Mouse (Mus musculus) right cerebral cortex, postnatal 10 days (tissue): ENCODE measurements around the gene Rnf39.
A peak's percentile ranks its signal among the peaks of the same experiment; 100 is the strongest.

Source experiments
- DNase-seq, 2 experiments: peaks; one replicate each; pipeline ENCODE4 v3.0.0; 2021; ENCODE audit warnings: low spot score in 2 of 2

Rnf39 gene

DNA sequence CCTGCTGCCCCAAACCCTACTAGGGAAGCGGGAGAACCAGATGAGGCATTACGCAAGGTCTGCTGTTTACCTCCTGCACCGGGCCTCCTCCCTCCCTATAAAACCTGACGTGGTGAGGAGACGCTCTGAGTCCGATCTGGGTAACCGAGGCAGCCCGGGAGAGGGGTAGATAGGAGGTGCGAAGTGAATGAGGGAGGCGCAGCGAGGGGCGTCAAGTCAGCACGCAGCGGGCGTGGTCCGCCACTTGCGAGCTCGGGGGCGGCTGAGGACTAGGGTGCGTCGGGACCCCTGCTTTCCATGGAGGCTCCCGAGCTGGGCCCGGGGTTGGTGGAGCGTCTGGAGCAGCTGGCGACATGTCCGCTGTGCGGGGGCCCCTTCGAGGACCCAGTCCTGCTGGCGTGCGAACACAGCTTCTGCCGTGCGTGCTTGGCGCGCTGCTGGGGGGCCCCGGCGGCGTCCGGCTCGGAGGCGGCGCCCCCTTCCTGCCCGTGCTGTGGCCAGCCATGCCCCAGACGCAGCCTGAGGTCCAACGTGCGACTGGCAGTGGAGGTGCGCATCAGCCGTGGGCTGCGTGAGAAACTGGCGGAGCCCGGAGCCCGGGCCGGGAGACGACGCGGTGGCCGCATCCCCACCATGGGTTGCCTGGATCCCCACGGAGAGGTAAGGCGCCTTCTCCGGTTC, at the start of gene Rnf39:
TSS of gene Rnf39 (plus strand) at position 128 of the 681 bp plus-strand sequence.
- DNase-seq, result peak in 1 of 2 experiments; percentile 32

DNA sequence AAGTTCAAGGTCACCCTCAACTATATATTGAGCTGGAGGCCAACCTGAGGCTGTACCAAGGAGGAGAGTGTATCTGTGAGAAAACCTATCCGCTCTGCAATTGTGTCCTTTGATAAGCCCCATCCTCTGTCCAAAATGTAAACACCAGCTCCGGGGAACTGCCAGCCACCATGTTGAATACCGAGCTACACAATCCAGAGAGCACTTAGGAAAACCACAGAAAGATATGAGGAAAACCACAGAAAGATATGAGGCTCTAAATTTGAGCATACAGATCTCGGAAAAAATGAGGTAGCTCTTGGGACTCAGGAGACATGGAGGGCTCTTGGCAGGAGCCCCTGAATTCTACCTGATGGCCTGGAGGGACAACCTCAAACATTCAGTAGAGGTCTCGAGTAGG, 49.3 kb upstream of the Rnf39 start:
- DNase-seq, result no peak

DNA sequence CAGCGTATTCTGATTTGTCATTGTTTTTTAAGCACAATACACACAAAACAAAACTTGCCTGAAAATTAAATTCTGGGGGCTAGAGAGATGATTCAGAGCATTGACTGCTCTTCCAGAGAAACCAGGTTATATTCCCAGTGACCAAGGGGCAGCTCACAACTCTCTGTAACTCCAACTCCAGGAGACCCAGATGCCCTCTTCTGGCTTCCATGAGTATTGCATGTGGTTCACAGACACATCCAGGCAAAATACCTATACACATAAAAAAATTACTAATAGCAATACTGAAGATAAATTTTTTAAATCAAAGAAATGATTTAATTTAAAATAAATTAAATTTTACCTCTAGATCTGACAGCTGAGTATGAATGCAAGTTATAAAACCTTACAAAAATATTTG, 46.1 kb upstream of the Rnf39 start:
- DNase-seq, result peak; percentile 31 to 34

DNA sequence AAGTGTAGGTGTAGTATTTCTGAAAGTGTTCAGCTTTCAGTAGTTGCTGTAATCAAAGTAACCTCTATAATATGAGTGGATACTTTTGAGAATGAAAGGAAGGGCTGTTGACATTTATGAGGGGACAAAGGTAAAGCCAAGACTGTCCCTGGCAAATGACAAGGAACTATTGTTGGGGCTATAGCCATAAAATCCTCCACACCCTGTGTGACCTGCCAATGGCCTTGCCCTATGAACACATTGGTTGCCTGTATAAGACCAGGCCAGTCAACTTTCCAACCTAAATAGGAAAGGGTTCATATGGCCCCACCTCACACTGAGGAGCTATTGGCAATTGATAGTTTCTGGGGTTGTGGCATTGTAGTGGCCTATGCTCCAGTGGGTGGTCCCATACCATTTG, 45.7 kb upstream of the Rnf39 start:
- no peak for DNase-seq

DNA sequence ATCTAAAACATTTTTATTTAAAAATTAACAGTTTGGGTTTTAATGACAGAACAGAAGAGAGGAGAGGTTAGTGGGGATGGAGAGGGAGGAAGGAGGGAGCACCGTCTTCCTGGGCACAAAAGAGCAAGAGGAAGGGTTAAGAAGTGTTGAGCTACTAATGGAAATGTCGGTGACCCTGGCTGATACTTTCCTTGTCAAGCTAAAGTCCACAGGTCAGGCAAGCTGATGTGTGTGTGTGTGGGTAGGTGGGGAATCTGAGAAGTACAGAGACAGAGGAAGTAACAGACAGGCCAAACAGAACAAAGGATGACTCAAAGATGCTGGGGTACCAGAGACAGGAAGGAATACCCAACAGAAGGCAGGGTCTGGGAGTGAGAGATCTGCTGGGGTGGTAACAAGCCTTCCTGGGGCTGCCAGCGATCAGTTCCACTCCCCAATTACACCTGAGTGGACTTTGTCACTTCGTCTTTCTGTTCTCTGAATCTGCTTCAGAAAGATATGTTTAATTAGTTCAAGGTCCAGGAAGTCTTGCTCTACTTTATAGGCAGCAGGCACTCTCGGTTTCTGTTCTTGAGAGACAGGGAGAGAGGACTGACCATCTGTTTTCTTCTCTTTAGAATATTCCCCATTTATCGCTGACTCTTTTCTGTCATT, 45.0 kb upstream of the Rnf39 start, which contains the start of gene Trim31:
TSS of gene Trim31 (plus strand) at position 567 of the 654 bp plus-strand sequence.
- no peak for DNase-seq

DNA sequence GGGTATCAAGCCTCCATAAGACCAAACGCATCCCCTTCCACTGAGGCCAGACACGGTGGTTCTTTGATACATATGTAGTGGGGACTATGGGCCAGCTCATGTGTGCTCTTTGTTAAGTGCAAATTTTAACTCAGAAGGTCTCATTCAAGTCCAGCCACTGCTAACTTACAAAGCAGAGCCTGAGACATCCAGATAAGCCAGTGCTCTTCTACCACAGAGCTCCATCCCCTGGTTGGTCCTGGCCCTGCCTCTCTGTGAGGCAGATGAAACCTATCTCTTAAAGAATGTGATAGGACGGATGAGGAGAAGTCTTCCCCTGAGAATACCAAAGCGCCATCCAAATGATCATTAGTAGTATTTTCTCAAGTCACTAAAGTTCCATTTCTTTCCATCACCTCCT, 43.3 kb upstream of the Rnf39 start:
- DNase-seq, result no peak

DNA sequence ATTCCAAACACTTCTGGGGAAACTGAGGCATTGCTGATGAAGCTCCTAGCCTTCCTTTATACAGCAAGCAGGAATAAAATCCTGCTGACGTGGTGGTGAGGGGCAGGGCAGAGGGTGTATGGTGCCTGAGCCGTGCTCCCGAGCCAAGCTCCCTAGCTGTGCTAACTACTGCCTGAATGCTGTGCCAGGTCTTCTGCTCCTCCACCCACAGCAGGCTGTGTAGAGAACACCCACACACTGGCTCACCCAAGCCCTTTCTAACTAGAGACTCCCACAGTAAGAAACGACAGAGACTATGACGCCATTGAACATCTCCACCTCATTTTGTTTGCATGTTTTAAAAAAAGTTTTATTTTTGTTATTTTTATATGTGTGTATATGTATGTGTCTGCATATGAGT, 42.7 kb upstream of the Rnf39 start:
- DNase-seq, result peak in 1 of 2 experiments; percentile 23

DNA sequence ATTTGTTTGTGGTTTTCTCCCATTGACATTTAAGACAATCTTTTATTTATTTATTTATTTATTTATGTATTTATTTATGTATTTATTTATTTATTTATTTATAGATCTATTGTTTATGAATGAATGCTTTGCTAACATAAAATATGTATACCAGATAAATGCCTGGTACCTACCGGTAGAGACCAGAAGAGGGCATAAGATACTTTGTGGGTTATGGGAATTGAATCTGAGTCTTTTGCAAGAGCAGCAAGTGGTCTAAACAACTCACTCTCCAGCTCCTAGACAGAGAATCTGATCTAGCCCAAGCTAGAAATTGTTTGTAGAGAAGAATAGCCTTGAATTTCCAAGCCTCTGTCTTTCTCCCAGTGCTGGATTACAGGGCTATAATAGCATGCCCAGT, 42.0 kb upstream of the Rnf39 start:
- no peak for DNase-seq

DNA sequence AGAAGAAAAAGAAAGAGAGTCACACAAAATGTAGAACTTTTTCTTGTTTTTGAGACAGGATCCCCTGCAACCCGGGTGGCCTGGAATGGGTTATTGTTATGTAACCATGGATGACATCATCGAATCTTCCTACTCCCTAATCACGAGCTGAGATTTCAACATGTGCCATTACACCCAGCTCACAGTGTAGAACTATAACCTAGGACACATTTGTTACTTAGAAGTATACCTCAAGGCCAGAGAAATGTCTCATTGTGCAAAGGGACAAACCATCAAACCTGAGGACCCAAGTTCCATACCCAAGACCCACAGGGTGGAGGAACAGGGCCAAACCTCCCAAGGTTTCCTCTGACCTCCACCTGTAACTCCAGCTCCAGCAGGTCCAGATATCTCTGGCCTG, 39.1 kb upstream of the Rnf39 start:
- DNase-seq, result no peak

DNA sequence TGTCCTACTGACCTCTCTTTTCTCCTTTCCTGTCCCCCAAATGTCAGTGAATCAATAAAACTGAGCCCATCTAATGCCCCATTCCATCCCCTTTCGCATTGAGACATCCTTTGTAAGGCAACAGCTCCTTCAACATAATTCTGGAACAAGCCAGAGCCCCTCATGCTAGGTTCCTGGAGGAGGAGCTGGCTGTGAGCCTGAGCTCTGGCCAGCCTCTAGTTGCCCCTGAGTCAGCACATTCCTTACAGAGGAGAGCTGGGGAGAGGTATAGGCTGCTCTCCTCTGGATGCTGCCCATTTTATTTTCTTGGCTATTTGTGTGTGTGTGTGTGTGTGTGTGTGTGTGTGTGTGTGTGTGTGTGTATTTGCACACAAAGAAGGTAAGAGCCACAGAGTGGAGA, 34.5 kb upstream of the Rnf39 start:
- DNase-seq, result no peak

DNA sequence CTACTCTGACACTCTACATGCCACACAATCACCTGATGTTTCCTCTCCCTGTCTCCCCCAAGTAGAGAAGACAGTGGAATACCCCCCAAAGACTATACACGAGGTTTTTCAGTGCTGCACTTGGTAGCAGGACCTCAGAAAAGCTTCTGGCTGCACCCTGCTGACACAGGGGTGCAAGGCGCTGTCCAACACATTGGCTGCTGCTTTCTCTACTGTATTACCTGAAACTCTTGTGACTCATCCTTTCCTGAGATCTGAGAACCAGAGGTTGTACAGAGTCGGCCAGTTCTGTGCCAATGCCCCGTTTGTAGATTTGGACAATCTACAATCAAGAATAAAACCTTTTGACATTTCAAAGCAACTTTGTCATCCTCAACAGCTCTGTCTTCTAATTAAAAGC, 32.9 kb upstream of the Rnf39 start:
- no peak for DNase-seq

DNA sequence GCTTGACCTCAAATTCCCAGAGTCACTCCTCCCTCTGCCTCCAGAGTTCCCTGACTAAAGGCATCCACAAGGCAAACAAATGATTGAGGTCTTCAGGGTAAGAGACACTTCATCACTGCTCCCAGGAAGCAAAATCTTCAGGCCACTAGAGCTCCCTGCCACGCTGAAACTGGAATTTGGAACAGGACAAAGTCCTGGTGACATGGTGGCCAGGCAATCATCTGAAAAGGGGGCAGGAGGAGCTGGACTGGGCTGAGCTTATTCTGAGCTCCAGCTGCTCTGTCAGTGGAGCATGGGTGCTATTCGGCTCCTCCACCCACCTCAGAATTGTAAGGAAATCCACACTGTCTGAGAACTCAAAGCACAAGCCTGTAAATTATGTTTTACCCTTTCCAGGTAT, 30.7 kb upstream of the Rnf39 start:
- DNase-seq, result no peak

DNA sequence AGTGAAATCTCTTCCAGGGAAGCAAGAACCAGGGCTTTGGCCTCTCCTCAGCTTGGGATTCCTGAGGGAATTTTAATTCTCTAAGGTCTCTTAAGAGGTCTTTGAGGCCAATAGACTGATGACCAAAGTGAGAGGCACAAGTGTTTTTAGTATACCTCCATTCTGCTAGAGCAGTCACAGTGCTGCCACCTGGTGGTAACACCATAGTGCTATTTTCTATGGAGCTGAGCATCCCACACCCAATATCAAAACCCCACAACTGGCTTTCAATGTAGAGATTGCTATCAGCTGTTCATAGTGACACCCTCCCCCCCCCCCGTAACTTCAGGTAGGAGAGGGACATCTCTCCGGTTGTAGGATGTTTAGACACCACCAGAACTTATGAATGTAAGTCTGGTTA, 28.6 kb upstream of the Rnf39 start:
- peak; percentile 56 to 81 for DNase-seq

DNA sequence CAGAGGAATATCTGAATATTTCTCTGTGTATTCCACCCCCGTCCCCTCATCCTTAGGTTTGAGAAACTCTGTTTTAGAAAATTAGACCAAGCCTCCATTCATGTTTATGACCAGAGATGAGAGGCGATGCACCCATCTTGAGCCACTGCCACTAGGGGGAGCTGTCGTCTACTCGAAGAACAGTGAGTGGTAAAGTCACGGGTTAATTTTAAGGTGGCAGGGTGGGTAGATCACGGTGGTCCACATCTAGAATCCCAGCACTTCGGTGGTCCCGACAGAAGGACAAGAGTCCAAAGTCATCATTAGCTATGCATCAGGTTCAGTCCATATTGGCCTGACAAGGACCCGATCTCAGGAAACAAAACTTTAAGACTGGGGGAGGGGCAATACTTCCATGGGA, 27.6 kb upstream of the Rnf39 start:
- DNase-seq, result peak; percentile 35 to 64

DNA sequence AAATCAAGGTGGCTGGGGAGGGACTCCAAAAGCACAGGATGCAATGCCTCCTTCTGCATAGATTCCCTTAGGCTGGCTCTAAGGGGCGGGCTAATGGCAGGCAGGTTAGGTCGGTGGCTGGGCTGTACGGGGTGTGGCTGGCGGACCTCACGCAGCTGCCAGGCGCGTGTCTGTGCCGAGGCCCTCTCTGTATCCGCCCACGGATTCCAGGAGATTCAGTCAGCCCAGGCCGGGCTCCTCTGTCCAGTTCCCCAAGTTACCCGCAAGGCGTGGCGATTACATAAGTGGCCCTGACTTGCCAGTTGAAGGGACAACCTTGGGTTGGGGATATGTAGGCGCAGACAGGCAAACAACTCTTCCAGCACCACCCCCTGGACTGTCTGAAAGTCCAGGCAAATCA, 22.5 kb upstream of the Rnf39 start:
- no peak for DNase-seq

DNA sequence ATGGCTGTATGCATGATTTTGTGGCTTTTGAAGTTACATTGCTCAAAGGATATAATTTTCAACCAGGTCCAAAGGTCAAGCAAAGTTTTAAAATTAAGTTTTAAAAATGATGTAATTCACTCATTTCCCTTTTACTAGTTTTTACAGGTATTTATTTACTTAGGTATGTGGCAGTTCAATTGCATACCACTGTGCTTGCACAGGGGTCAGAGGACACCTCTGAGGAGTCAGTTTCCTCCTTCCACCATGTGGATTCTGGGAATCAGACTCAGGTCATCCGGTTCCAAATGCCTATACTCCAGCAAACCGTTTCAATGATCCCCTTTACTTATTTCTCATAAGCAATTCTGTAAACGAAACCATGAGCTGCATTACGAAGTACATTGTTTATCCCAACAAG, 20.0 kb upstream of the Rnf39 start:
- no peak for DNase-seq

DNA sequence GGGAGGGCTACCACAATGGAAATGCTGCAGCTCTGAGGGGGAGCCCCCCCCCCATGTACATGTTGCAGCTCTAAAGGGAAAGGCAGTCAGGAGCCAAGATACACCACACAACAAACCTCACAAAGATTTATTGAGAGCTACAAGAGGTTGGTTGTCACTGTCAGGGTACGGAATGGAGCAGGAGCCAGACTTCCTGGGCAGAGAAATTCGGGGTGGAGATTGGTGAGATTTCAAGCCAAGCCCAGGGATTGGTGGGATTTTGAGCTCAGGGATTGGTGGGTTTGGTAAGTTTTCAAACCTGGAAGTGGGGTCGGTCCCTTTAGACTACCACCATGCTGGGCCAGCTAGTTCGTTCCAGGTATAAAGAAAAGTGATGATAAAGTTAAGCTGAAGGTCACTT, 19.2 kb upstream of the Rnf39 start:
- DNase-seq, result no peak

DNA sequence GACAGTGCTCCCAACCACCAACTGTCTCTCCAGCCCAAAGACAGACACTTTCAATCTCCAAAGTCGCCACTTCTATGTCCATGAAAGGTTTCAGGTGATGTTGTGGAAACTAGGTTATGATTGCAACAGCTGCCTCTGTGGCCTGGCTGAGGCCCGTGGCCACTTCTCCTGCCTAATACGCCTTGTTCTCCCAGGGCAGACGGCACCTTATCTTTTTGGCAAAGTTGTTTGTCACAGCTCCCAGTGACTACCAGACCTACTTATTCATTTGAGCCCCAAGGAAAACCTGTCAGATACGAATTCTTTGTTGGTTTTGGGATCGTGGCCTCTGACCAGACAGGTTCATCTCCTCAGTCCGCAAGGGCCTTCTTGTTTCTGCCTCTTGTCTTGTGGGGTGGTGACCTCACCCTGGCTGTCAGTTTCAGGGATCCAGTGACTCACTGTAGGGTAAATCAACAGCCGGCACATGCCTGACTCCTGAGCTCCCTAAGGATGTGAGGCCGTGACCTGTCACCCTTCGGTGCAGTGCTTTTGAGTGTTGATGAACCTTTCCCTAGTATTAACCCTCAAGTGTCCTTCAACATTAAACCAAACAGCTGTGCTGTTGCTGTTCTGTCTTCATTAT, 15.1 kb upstream of the Rnf39 start:
- DNase-seq, result no peak

DNA sequence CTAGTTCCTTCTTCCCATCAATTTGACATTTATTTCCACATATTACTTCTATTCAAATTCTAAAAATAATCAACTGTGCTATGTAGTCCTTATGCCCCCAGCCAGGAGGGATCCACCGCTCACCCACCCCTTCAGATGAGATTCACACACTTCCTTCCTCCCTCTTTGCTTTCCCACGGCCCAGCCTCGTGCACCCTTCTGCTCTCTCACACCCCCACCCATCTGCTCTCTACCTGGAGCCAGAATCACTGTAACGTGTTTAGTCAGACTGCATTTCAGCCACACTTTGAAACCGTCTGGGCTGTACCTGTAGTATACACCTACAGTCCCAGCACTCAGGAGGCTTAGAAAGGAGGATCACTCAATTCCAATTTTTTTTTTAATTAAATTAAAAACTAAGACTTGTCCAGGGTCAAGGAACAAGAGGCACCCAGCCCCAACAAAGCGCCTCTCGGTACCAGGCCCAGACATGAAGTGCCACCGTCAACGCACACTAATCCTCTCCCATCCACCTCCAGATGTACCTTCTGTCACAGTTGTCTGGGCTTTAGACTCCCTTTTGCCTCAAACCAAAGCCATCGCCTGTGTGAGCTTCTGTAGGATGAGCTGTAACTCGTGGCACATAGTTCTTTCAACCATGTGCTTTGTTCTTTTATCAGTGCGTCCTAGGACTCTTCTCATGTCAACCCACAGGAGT, 13.3 kb upstream of the Rnf39 start:
- DNase-seq, result no peak

DNA sequence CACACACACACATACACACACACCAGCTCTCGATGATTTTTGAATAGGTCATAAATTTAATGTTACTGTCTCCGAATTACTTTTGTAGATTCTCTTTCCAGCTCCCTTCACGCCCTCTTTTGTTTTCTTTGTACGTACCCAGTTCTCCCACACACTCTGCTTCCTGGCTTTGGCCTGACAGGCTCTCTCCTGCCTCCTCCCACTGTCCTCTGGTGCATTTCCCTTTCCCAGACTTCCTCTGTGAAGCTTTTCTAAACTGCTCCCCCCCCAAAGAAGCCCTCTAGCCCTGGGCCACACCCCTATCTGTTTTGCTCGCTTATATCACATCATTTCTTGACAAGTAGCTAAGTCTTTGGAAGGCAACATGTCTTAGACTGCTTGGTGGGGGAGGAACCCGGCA, 12.5 kb upstream of the Rnf39 start:
- DNase-seq, result no peak

DNA sequence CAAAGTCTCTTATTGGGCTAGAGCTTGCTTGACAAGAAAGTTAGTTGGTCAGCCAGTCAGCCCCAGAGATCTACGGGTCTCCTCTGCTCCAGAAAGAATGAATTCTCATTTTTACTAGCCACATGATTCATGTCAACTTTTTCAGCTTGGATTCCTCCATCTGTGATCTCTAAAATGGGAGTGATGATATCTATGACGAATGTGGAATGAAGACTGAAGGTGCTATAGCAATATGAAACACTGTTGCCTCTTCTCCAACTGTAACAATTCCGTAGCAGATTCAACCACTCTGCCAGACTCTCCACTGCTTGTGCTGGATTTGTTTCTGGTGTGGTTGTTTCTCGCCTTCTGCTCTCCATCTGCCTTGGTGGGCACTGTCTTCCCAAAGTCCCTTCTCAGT, 11.6 kb upstream of the Rnf39 start:
- no peak for DNase-seq

DNA sequence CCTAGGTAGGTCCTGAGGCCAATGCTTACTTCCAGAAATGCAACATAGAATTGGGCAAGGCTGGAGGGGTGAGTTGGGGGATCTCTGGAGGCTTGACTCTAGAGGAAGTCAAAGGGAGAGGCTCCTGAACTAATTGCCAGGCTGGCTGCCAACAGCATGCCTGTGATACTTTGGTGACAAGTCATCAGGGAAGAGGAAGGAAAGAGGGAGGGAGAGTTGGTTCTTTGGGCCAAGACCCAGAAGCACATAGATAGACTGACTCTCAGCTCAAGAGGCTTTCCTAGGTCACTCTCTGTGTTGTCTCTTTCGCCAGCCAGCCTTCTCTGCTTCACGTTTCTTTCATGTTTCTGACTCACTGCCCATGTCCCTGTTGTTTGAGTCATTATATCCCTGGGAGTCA, 10.9 kb upstream of the Rnf39 start:
- no peak for DNase-seq

DNA sequence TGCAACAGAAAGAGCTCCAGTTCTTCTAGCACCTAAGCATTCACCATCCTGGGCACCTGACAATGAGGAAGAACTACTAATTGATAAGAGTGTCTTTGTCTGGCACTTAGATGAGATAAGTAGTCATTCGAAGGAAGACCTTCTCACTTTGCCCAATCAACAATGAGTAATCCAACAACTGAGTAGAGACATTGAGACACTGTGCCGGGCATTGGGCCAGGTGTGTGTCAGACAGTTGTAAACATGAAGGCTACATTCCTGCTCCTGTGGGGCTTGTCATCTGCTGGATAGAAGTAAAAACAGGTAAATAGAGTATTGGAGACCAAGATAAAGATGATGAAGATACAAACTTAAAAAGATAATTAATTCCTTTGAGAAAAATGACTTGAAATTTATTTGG, 4.7 kb upstream of the Rnf39 start:
- no peak for DNase-seq
